Mouse (Mus musculus): Measurements from ENCODE around the gene Six6.

Six6 gene

DNA sequence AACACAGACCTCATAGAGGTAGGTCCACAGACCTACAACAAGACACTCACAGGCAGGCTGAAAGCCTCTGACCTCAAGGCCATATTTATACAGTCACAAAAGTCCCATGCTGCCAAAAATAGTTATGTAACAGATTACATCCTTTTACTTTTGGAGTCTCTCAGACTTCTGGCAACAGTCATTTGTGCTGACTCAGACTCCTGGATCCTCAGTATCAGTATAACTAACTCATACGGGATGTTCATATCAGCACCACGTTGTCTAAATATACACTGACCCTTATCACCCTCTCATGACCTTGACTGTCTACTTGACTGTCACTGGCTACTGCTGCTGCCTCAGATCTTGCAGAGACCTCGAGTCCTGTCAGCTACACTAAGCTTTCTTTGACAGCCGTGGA lies 15.2 kb downstream of the Six6 start:
- in situ Hi-C loops (cut with MboI, MseI), result loop anchor here (5.0 to 25.0 kb wide), 2 partner anchors 98 to 493 kb away; no protein-coding TSS in a partner anchor

DNA sequence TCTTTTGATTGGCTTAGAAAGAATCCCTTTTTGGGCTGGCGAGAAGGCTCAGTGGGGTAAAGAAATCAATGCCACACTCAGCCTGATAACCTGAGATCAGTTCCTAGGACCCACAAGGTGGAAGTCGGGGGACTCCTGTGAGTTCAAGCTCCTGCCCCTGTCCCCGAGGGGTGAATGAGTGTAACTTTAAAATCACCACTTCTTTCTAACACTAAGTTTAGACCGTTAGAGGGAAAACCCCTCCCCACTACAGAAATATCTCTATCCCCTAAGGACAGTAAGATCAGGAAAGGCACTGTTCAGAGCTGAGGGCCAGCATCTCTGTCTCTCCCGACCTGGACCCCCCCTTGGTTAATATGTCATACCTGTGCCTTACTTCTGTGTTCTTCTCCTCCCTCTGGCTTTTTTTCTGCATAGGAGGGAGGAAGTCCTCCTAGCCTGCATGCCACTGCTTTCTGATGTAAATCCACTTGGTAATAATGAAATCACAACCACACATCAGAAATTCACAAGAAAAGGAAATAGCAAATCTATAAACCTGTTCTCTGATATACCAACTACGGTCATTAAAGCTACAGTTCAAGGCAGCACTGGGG lies 18.2 kb downstream of the Six6 start:
- in situ Hi-C loops (cut with MboI, MseI), result loop anchor here (5.0 to 25.0 kb wide), 2 partner anchors 101 to 496 kb away; no protein-coding TSS in a partner anchor

DNA sequence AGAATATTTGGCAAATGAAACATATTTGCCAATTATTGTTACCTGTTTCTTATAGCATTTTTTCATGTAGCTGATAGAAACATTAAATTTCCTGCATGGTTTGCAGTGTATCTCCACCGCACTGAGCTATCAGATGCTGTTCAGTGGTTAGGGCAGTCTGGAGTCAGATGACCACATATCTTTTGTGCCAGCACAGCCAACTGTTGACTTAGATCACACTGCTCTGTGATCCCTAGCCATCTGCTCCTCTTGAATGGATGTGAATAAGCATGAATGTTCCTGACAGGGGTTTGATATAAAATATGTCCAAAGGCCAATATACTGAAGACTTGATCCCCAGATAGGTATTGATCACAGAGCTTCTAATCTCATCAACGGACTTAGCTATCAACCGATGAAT lies 18.8 kb downstream of the Six6 start:
- in situ Hi-C loops (cut with MboI, MseI), result loop anchor here (5.0 to 25.0 kb wide), 2 partner anchors 101 to 496 kb away; no protein-coding TSS in a partner anchor

DNA sequence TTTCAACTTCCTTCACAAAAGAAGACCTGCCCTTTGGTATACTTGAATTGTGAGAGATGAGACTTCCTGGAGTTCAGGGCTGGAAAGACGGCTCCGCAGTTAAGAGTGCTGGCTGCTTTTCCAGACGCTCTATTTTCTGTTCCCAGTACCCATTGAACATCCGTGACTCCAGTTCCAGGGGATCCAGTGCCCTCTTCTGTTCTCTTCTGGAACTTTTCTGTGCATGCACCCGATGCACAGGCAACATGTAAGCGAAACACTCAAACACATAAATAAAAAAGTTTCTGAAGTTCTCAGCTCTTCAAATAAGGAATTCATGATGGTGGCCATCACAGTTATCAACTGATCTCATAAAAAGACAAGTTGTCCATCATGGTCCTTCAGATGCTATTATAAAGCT lies 23.1 kb downstream of the Six6 start:
- in situ Hi-C loops (cut with MboI, MseI), result loop anchor here in 1 of 2 experiments (25.0 kb wide), 1 partner anchor 500 kb away; no protein-coding TSS in a partner anchor

GRCm38 (mm10) chr12:72967541-72967940 lies 27.8 kb downstream of the Six6 start:
- in situ Hi-C loops (cut with MboI, MseI), result loop anchor here in 1 of 2 experiments (25.0 kb wide), 1 partner anchor 505 kb away; no protein-coding TSS in a partner anchor

DNA sequence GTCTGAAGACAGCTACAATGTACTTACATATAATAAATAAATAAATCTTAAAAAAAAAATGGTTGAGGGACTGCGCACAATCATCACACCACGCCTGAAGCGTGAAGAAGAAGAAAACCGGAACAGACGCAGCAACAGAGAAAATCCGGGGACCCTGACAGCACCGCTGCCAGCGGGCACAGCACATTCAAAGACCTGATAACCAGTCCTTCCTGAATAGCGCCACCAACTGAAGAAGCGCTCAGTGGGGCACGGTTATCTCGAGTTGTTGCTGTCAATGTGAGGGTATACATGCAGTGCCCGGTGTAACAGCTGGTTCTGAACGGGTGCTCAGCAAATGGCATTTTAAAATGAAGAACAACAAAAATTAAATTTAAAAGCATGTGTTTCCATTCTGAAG lies 30.9 kb downstream of the Six6 start:
- in situ Hi-C loops (cut with MboI, MseI), result loop anchor here in 1 of 2 experiments (25.0 kb wide), 1 partner anchor 508 kb away; no protein-coding TSS in a partner anchor

- in situ Hi-C loops (cut with MboI, MseI), result loop anchor here in 1 of 2 experiments (25.0 kb wide), 1 partner anchor 511 kb away; no protein-coding TSS in a partner anchor
Measured at GRCm38 (mm10) chr12:72973161-72973560, 33.5 kb downstream of the Six6 start.

DNA sequence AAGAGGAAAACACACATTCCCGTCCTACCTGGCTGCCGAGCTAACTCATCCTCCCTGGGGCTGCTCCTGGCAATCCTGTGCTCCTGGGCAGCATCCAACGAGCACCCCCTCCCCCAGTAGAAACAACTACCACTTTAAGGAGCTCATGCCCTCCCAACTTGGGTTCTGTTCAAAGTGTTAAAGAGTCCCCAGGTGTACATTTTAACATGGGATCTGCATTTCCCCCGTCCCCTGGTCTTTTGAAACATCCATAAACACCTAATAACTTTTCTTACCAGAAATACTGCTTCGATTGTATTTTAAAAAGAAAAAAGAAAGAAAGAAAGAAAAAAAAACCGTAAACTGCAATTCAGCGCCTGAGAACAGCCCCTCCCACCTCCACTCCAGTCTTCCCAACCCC lies 36.5 kb downstream of the Six6 start:
- in situ Hi-C loops (cut with MboI, MseI), result loop anchor here (5.0 kb wide), 2 partner anchors 134 to 139 kb away; no protein-coding TSS in a partner anchor

DNA sequence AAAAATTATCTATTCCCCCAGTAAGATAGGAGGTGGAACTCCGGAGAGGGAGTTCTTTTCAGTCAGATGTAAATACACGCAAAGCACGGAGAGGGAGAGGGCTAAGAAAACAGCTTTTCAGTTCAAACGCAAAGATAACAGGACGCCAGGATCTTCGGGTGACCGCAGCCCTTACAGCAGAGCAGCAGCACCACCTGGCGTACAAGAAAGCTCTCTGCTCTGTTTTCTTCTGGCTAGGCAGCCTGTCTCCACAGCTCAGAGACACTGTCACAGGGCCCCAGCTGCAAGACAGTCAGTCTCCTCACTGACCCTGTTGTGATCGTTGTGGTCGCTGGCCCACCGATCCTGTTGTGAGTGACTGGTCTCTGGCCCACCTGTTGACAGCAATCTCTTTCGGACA lies 37.0 kb downstream of the Six6 start:
- in situ Hi-C loops (cut with MboI, MseI), result loop anchor here (5.0 kb wide), 2 partner anchors 134 to 139 kb away; no protein-coding TSS in a partner anchor

GRCm38 (mm10) chr12:72977851-72978250 lies 38.2 kb downstream of the Six6 start:
- in situ Hi-C loops (cut with MboI, MseI), result loop anchor here (5.0 kb wide), 2 partner anchors 136 to 141 kb away; no protein-coding TSS in a partner anchor

- in situ Hi-C loops (cut with MboI, MseI), result loop anchor here (5.0 kb wide), 2 partner anchors 137 to 142 kb away; no protein-coding TSS in a partner anchor
Measured at GRCm38 (mm10) chr12:72979236-72979635, 39.5 kb downstream of the Six6 start.

GRCm38 (mm10) chr12:72982616-72983015 lies 42.9 kb downstream of the Six6 start:
- in situ Hi-C loops (cut with MboI, MseI), result no loop called here

DNA sequence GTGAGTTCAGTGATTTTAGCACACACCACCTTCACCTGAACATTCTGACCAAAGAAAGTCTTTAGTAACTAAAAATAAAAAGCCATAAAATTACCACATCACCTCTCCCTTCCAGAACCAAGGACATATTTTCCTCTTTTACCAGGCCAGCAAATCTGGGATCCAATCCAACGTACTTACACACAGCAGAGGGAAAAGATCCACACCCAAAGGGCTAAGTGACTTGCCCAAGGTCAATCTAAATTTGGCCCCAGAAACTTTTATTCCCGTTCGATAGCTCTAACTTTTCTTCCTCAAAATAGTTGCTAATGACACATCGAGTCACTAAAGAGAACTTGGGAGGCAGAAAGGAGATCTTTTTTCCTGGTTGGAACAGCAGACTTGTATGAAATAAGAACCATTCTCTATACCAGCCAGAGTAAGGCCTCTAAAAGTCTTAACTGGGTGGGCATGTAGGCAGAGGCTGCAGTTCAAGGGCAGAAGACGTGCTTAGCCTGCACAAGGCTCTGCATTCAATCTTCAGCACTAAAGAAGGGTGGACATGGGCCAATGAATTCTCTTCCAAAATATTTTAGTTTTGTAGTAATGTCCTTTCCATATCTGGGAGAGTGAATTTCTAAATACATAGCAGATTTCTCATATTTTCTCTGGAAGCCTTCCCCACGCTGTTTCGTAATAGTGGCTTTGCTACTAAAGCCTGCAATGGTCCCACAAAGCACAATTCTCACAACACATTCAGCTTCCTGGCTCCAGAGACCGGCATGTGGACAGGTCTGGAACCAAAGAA lies 43.6 kb downstream of the Six6 start:
- in situ Hi-C loops (cut with MboI, MseI), result no loop called here

Measured in T-helper 17 cell (primary cell).